Mouse (Mus musculus): ENCODE data around the gene Otud6a. TPM values are rescaled to one million over a fixed set of nuclear protein-coding genes. Genes with fewer than 3 reads are reported as not detected.
"Not testable (repeated sequence)": the region's sequence is repeated elsewhere in the genome, so short reads cannot be mapped to it uniquely, and the experiment has no call there.

Otud6a gene
- not detected for total RNA-seq (2021)
- long read RNA-seq, experiment 1: 0 reads
- long read RNA-seq, experiment 2: 0 reads

DNA sequence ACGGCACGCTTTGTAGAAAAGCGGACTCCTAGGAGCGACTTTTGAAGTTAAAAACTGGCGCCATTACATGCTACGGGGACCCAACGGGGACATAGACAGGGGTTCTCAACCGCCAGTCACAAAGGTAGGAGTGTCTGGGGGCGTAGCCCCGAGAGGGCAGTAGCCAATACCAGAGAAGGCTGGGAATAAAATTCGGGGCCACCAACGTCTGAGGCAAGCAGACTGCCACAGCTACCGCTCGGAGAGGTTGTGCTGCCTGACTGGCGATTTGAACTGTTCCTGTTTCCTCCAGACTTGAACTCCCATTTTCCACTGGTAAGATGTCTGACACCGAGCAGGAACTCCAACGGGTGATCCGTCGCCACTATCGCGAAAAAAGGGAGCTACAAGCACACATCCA is at the start of gene Otud6a:
TSS of gene Otud6a (plus strand) at position 321 of the 400 bp plus-strand sequence.
- DNase-seq (ENCODE audit: low spot score in 2 of 2): no peak

DNA sequence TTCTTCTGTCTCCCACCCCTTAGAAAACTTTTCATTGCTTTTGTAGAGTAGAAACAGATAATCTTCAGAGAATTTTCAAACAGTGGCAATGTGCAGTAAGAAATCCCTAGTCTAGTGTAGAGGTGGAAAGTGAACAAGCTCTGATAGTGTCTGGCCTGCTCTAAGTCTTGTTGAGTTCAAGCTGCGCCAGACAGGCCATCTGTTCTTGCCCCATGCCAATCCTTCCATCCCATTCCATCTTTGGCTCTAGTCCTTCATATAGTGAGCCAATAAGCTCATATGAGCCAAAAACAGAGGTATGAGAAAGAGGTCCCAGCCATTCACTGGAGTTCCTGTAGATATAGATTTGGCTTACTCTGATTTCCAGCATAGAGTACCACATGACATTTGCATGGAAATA is 38.9 kb upstream of the Otud6a start:
- no peak for DNase-seq (ENCODE audit: low spot score in 2 of 2)

- peak; percentile 6 to 26 for DNase-seq (ENCODE audit: low spot score in 2 of 2)
Observed at GRCm38 (mm10) chrX:100392304-100392703, 36.5 kb upstream of the Otud6a start.

- no peak for DNase-seq (ENCODE audit: low spot score in 2 of 2)
Observed at GRCm38 (mm10) chrX:100394223-100394861, 34.5 kb upstream of the Otud6a start.

- no peak for DNase-seq (ENCODE audit: low spot score in 2 of 2)
Observed at GRCm38 (mm10) chrX:100395026-100395425, 33.8 kb upstream of the Otud6a start.

DNA sequence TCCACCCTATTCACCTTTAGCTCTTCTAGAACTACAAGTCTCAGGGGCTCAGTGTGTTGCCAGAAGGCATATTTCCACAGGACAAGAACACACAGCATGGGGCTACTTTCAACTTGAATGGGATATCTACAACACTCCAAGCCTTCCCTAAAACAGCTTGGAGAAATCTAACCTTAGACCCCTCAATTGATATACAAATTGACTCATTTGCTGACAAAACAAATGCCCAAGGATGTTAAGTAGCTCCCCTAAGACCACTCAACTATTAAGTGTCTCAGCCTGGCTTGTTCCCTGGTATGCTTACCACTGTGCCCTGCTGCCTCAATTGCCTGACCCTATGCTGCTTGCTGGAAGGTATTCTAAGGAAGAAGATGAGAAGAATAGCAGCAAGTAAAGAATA is 27.9 kb upstream of the Otud6a start:
- no peak for DNase-seq (ENCODE audit: low spot score in 2 of 2)

- DNase-seq (ENCODE audit: low spot score in 2 of 2): no peak
Observed at GRCm38 (mm10) chrX:100401657-100402056, 27.2 kb upstream of the Otud6a start.

DNA sequence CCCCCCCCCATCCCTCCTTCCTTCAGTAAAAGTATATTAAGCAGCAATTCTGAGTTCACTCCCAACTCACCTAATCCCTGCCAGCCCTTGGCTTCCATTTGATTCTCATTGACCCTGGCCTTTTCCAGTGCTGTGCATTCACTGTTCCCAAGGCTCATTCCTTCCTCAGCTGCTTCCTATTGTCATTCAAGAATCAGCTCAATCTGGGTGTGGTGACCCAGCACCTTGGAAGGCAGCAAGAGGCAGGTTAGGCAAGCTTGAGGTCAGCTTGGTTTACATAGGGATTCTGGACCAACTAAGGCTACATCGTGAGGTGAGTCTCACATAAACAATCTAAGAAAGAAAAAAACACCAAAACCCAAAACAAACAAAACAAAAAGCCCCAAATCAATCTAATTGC is 19.6 kb upstream of the Otud6a start:
- DNase-seq (ENCODE audit: low spot score in 2 of 2): no peak

DNA sequence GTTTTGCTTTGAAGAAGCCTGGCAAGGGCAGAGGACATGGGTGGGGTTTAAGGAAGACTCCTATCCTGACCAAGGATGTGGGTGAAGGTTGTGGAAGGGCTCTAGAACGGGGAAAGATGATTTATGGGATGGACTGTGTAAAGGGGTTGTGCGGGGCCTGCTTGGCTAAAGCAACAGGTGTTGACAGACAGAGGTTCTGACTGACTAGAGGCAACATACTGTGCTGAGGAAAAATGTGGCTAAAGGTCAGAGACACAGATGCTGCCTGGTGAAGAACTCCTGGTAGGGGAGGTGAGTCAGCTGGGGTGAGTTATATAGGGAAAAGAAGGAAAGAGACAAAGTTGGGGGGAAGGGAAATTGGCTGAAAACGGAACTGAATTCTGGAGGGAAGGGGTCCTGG is 3.5 kb downstream of the Otud6a start:
- DNase-seq (ENCODE audit: low spot score in 2 of 2): no peak

DNA sequence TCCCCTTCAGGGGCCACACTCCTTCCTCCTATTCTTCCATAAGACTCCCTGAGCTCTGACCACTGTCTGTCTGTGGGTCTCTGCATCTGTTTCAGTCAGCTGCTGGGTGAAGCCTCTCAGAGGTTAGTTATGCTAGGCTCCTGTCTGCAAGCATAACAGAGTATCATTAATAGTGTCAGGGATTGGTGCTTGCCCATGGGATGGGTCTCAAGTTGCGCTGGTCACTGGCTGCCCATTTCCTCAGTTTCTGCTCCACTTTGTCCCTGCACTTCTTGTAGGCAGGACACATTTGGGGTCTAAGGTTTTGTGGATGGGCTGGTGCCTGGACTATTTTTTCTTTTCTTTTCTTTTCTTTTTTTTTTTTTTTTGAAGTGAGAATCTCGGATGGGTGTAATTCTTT is 13.8 kb downstream of the Otud6a start, which contains the start of gene Awat2:
TSS of gene Awat2 (minus strand) at position 101 of the 400 bp plus-strand sequence.
- not testable (repeated sequence) for DNase-seq (ENCODE audit: low spot score in 2 of 2)

GRCm38 (mm10) chrX:100443532-100443931 is 14.7 kb downstream of the Otud6a start:
- no peak for DNase-seq (ENCODE audit: low spot score in 2 of 2)

DNA sequence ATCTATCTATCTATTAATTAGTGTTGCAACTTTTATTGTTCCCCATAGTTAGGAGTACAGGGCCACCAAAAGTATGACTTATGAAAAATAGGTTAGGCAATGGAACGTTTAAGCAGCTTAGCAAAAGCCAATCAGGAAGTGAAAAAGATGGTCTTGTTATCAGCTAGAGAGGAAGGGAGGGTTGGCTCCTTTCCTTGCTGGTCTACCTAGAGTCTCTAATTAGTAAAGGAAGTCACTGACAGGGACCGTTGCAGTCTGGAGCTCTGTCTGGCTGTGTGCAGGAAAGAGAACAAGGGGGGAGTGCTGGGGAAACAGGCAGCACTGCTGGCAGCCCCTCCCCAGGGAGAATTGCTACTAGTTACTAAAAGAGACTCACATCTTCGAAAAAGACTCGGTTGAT is 39.2 kb downstream of the Otud6a start:
- DNase-seq (ENCODE audit: low spot score in 2 of 2): no peak

GRCm38 (mm10) chrX:100470126-100470525 is 41.3 kb downstream of the Otud6a start:
- no peak for DNase-seq (ENCODE audit: low spot score in 2 of 2)

DNA sequence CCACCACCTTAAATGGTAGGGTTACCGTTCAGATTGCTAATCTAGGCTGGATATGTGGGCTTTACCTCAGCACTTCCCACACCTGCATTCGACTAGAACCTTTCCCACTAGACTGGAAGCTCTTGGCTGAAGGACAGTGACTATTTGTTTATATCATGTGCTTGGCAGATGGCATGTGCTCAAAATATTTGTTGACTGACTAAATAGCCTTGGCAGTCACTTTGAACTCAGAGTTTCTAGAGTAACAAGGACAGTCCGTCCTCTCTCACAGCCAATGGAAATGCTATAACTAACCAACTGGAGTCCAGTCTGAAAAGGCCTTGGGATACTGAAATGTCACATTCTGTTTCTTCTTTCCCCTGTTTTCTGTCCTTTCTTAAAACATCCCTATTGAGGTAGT is 42.7 kb downstream of the Otud6a start:
- no peak for DNase-seq (ENCODE audit: low spot score in 2 of 2)

DNA sequence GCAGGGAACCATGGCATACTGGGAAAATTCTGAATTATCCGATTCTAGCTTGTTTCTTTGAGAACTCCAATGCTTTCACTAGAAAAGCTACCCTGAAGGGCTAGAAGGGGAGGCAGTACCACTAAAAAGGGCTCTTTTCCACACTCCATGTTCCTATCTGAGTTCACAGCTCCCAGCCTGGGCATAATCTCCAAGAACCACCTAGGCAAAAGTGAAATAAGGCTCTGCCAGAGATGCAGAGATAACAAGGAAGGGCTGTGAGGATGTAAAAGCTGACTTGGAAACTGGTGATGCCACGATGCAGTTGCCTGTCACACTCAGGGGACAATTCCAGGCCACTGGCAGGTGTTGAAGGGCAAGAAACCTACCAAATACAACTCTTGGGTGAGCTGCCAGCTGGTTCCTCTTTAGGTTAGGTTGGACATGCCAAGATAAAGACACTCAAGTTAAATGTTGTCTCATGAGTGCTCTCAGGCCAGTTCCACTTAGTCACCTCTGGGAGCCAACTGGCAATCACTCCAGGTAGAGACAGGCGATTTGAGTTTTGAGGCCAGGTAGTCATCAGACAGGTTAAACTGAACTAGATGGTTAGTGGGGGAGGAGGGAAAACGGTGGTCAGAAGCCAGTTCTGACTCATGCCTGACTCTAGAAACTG is 46.9 kb downstream of the Otud6a start:
- DNase-seq (ENCODE audit: low spot score in 2 of 2): no peak

Small RNA genes lying within 50 kb of the gene (microRNA-seq; reads per million reads assigned to microRNA genes)
- 4,392 to 4,428 reads per million in 2 experiments for gene Mir676

Other genes starting within 250 kb of the Otud6a start
- under 1 TPM in 1 of 2 experiments, not detected in 1; 0.16 TPM for gene Awat2, start 13.7 kb downstream of the Otud6a start, total RNA-seq (2021)
- gene Igbp1, start 65.3 kb downstream of the Otud6a start, total RNA-seq (2021): 10 to 100 TPM; 34.5 to 36.8 TPM
- not detected for gene Dgat2l6, start 95.8 kb downstream of the Otud6a start, total RNA-seq (2021)
- not detected for gene Awat1, start 143.2 kb downstream of the Otud6a start, total RNA-seq (2021)
- gene P2ry4, start 165.9 kb downstream of the Otud6a start, total RNA-seq (2021): under 1 TPM in 1 of 2 experiments, not detected in 1; 0.07 TPM
- gene Arr3, start 176.5 kb downstream of the Otud6a start, total RNA-seq (2021): not detected
- gene Kif4, start 196.7 kb downstream of the Otud6a start, total RNA-seq (2021): 1 to 10 TPM; 1.6 to 2.4 TPM
- gene Pdzd11, start 197.6 kb downstream of the Otud6a start, total RNA-seq (2021): 10 to 100 TPM; 36.6 to 36.7 TPM

All from layer of hippocampus, postnatal 14 days (tissue).